Mouse (Mus musculus) forebrain, embryonic 12.5 days (tissue): ENCODE data around the gene Lrrc8e. TPM values are rescaled to one million over a fixed set of nuclear protein-coding genes. Genes with fewer than 3 reads are reported as not detected.
A peak's percentile ranks its signal among the peaks of the same experiment; 100 is the strongest.

ENCODE experiments used
- ATAC-seq: fragments of 200-750 bp; cut with Nextera tagmentation; 2 replicates; pipeline ENCODE4 v1.8.0; 2017; ENCODE audit warnings: moderate TSS enrichment; ENCODE audit not compliant: low FRiP score
- H3K27ac ChIP-seq: fragments of 300-500 bp; sonication (generic); 2 replicates; pipeline ENCODE4 v1.5.1; 2016; ENCODE audit warnings: mild to moderate bottlenecking
- H3K27me3 ChIP-seq: fragments of 300-500 bp; sonication (generic); 2 replicates; pipeline ENCODE4 v1.6.1; 2016; ENCODE audit warnings: mild to moderate bottlenecking
- H3K36me3 ChIP-seq: fragments of 300-500 bp; sonication (generic); replicated peaks from 2 replicates; pipeline ENCODE4 v1.6.1; 2016; ENCODE audit warnings: mild to moderate bottlenecking
- H3K4me1 ChIP-seq: fragments of 300-500 bp; sonication (generic); 2 replicates; pipeline ENCODE4 v1.6.1; 2016
- H3K4me2 ChIP-seq: fragments of 300-500 bp; sonication (generic); 2 replicates; pipeline ENCODE4 v1.6.1; 2016; ENCODE audit warnings: mild to moderate bottlenecking, moderate library complexity
- H3K4me3 ChIP-seq: fragments of 300-500 bp; sonication (generic); replicated peaks from 2 replicates; pipeline ENCODE4 v1.5.1; 2016; ENCODE audit warnings: mild to moderate bottlenecking
- H3K9ac ChIP-seq: fragments of 300-500 bp; sonication (generic); 2 replicates; pipeline ENCODE4 v1.6.1; 2016; ENCODE audit warnings: mild to moderate bottlenecking
- H3K9me3 ChIP-seq: fragments of 300-500 bp; sonication (generic); 2 replicates; pipeline ENCODE4 v1.6.1; 2016
- WGBS: fragments of 180-500 bp; shearing (Covaris S2); methylation state at CpG from one replicate; pipeline ENCODE4 v1.1.7; 2016; 5-methylcytosine and 5-hydroxymethylcytosine counted together
- polyA plus RNA-seq: library from polyadenylated mRNA; unstranded; fragments of >200 nt; fragmentation: Nextera tagmentation; extraction: Ambion mirVana; gene quantifications from 2 replicates; pipeline ENCODE4 v1.2.1, GENCODE M21; 2016

Gene Lrrc8e
- polyA plus RNA-seq, 1 experiment from 2014 or later: 0.13 TPM

- peaks cover 35% of the 10 kb centered on the region for H3K27me3 ChIP-seq
- no peak overlapping the region for H3K4me3 ChIP-seq
- 76% methylated on average over 5 of the region's 5 CpGs for WGBS
- peaks cover 6% of the 10 kb centered on the region; the same call in 1 of the 2 replicates for H3K4me1 ChIP-seq
- ATAC-seq: no peak
- H3K4me2 ChIP-seq: no peak overlapping the region
- H3K9me3 ChIP-seq: no peaks in the 10 kb centered on the region
- H3K27ac ChIP-seq: no peak overlapping the region
- H3K9ac ChIP-seq: no peak overlapping the region
- H3K36me3 ChIP-seq: no peaks in the 10 kb centered on the region
These were observed 3.2 kb downstream of the Lrrc8e start for GRCm38 (mm10) chr8:4229784-4230183.

- H3K36me3 ChIP-seq: no peaks in the 10 kb centered on the region
- no peak overlapping the region for H3K4me2 ChIP-seq
These were observed 4.2 kb downstream of the Lrrc8e start for GRCm38 (mm10) chr8:4230612-4231351.

GRCm38 (mm10) chr8:4237814-4238433 is 11.3 kb downstream of the Lrrc8e start:
- no peaks in the 10 kb centered on the region for H3K9me3 ChIP-seq
- no peaks in the 10 kb centered on the region for H3K27me3 ChIP-seq
- no peak for ATAC-seq
- peak overlapping the region; percentile 82 for H3K4me3 ChIP-seq
- H3K4me1 ChIP-seq: peaks cover 26% of the 10 kb centered on the region
- H3K36me3 ChIP-seq: peaks cover 15% of the 10 kb centered on the region
- 16% methylated on average over 15 of the region's 15 CpGs for WGBS
- peak overlapping the region; percentile 96 for H3K27ac ChIP-seq
- peak overlapping the region; percentile 68 for H3K9ac ChIP-seq
- peak overlapping the region; percentile 93 for H3K4me2 ChIP-seq

More at GRCm38 (mm10) chr8:4230612-4231351, 4.2 kb downstream of the Lrrc8e start:
- no peak for ATAC-seq
- Histone ChIP-seq H3K27me3 (peaks cover 35% of the 10 kb centered on the region), H3K4me1 (peaks cover 6% of the 10 kb centered on the region; the same call in 1 of the 2 replicates), H3K9ac (0 out of 2 replicates have a peak overlapping the region, but pooled peaks have one; percentile 12), H3K4me3 (no peak overlapping the region), H3K27ac (no peak overlapping the region), H3K9me3 (no peaks in the 10 kb centered on the region)
- WGBS: 58% methylated on average over 10 of the region's 10 CpGs

- ATAC-seq: peak; percentile 95
- H3K27me3 ChIP-seq: no peaks in the 10 kb centered on the region
- H3K4me3 ChIP-seq: peak within 1 kb of the TSS; percentile 82
- no peaks in the 10 kb centered on the region for H3K9me3 ChIP-seq
- peak within 1 kb of the TSS; percentile 78 for H3K9ac ChIP-seq
- peaks cover 22% of the 10 kb centered on the region for H3K36me3 ChIP-seq
- peaks cover 26% of the 10 kb centered on the region for H3K4me1 ChIP-seq
- peak within 1 kb of the TSS; percentile 93 for H3K4me2 ChIP-seq
- WGBS: under 1% methylated on average over 67 of the region's 71 CpGs
- peak within 1 kb of the TSS; percentile 96 for H3K27ac ChIP-seq
These were observed 12.0 kb downstream of the Lrrc8e start, which contains the start of the genes Map2k7 and Gm49320 for GRCm38 (mm10) chr8:4238434-4239192. Gene Map2k7 (plus strand): TSS chr8:4238740. Gene Gm49320 (plus strand): TSS chr8:4238865.

- Histone ChIP-seq H3K27me3 (no peaks in the 10 kb centered on the region), H3K4me3 (peak overlapping the region; percentile 82), H3K27ac (peak overlapping the region; percentile 91), H3K4me2 (peak overlapping the region; percentile 93), H3K9ac (peak overlapping the region; percentile 78), H3K36me3 (peaks cover 29% of the 10 kb centered on the region), H3K4me1 (peaks cover 26% of the 10 kb centered on the region), H3K9me3 (no peaks in the 10 kb centered on the region)
- peak; percentile 23; the same call in 1 of the 2 replicates for ATAC-seq
- WGBS: 14% methylated on average over 19 of the region's 19 CpGs
These were observed 12.7 kb downstream of the Lrrc8e start for GRCm38 (mm10) chr8:4239193-4239890.

GRCm38 (mm10) chr8:4245061-4245460 is 18.4 kb downstream of the Lrrc8e start:
- Histone ChIP-seq H3K4me1 (peaks cover 15% of the 10 kb centered on the region), H3K27me3 (peaks cover 21% of the 10 kb centered on the region), H3K27ac (no peak overlapping the region), H3K9ac (no peak overlapping the region), H3K9me3 (no peaks in the 10 kb centered on the region), H3K36me3 (peaks cover 73% of the 10 kb centered on the region), H3K4me2 (no peak overlapping the region), H3K4me3 (no peak overlapping the region)
- ATAC-seq: no peak
- WGBS: 97% methylated on average over 5 of the region's 5 CpGs

- no peak overlapping the region for H3K9ac ChIP-seq
- peaks cover 21% of the 10 kb centered on the region for H3K27me3 ChIP-seq
- peaks cover 14% of the 10 kb centered on the region for H3K4me1 ChIP-seq
- H3K4me3 ChIP-seq: no peak overlapping the region
- no peaks in the 10 kb centered on the region for H3K9me3 ChIP-seq
- peaks cover 73% of the 10 kb centered on the region for H3K36me3 ChIP-seq
- no peak for ATAC-seq
- 85% methylated on average over 13 of the region's 13 CpGs for WGBS
- H3K4me2 ChIP-seq: no peak overlapping the region
- no peak overlapping the region for H3K27ac ChIP-seq
These were observed 19.1 kb downstream of the Lrrc8e start for GRCm38 (mm10) chr8:4245737-4246136.

GRCm38 (mm10) chr8:4247241-4247640 is 20.6 kb downstream of the Lrrc8e start:
- 91% methylated on average over 8 of the region's 8 CpGs for WGBS
- Histone ChIP-seq H3K36me3 (peaks cover 65% of the 10 kb centered on the region), H3K4me3 (no peak overlapping the region), H3K4me1 (peaks cover 15% of the 10 kb centered on the region), H3K9ac (no peak overlapping the region), H3K27ac (no peak overlapping the region), H3K27me3 (peaks cover 21% of the 10 kb centered on the region), H3K4me2 (no peak overlapping the region), H3K9me3 (no peaks in the 10 kb centered on the region)
- no peak for ATAC-seq

GRCm38 (mm10) chr8:4247951-4248540 is 21.4 kb downstream of the Lrrc8e start, which contains the start of gene Tgfbr3l:
Gene Tgfbr3l (plus strand): TSS chr8:4248214.
- 76% methylated on average over 15 of the region's 15 CpGs for WGBS
- peaks cover 57% of the 10 kb centered on the region for H3K36me3 ChIP-seq

GRCm38 (mm10) chr8:4249213-4249612 is 22.6 kb downstream of the Lrrc8e start:
- no peak for ATAC-seq
- WGBS: 12% methylated on average over 29 of the region's 29 CpGs
- 0 out of 2 replicates have a peak overlapping the region, but pooled peaks have one; percentile 1 for H3K4me2 ChIP-seq
- H3K9ac ChIP-seq: 0 out of 2 replicates have a peak overlapping the region, but pooled peaks have one; percentile 29
- peaks cover 46% of the 10 kb centered on the region for H3K36me3 ChIP-seq
- H3K4me3 ChIP-seq: no peak overlapping the region
- H3K9me3 ChIP-seq: no peaks in the 10 kb centered on the region
- peaks cover 27% of the 10 kb centered on the region for H3K4me1 ChIP-seq
- no peak overlapping the region for H3K27ac ChIP-seq
- peaks cover 21% of the 10 kb centered on the region for H3K27me3 ChIP-seq

More at GRCm38 (mm10) chr8:4247951-4248540, 21.4 kb downstream of the Lrrc8e start, which contains the start of gene Tgfbr3l:
- Histone ChIP-seq H3K27me3 (peaks cover 21% of the 10 kb centered on the region), H3K4me1 (peaks cover 19% of the 10 kb centered on the region), H3K9me3 (no peaks in the 10 kb centered on the region), H3K27ac (no peak within 1 kb of the TSS), H3K9ac (0 out of 2 replicates have a peak within 1 kb of the TSS, but pooled peaks have one; percentile 29), H3K4me2 (no peak within 1 kb of the TSS), H3K4me3 (no peak within 1 kb of the TSS)
- ATAC-seq: no peak

GRCm38 (mm10) chr8:4250306-4250970 is 23.8 kb downstream of the Lrrc8e start:
- Histone ChIP-seq H3K9me3 (no peaks in the 10 kb centered on the region), H3K27me3 (peaks cover 21% of the 10 kb centered on the region), H3K27ac (no peak overlapping the region), H3K4me2 (no peak overlapping the region), H3K4me1 (peaks cover 30% of the 10 kb centered on the region), H3K9ac (no peak overlapping the region), H3K4me3 (no peak overlapping the region; the same call in 1 of the 2 replicates), H3K36me3 (peaks cover 45% of the 10 kb centered on the region)
- WGBS: 28% methylated on average over 26 of the region's 26 CpGs
- peak; percentile 21 for ATAC-seq
